20 mouse cellular contexts compared by ENCODE assay signal in genomic region chrX:108729564-108729963, GRCm38 (mm10).
DNase-seq lines count a peak whose midpoint lies in the region; ATAC-seq lines count a peak whose summit lies in the region.
"Had no signal": no experiment of that assay in that cellular context is flagged by ENCODE, and none has a peak within 500 bp of the region (broad histone marks: within the 10 kb centered on the region; RNA-seq: fewer than 3 reads in every experiment).

No protein-coding gene starts in this region.

- no peaks in the 10 kb centered on the region for H3K27me3 ChIP-seq in heart, embryonic 12.5 days (replicated peaks)
- H3K27me3 ChIP-seq: embryonic facial prominence, embryonic 13.5 days; forebrain, embryonic 13.5 days; heart, embryonic 13.5 days; hindbrain, embryonic 12.5 days; hindbrain, embryonic 15.5 days had no signal

- peak overlapping the region; percentile 16; the same call in 1 of the 2 replicates for H3K27ac ChIP-seq in heart, embryonic 12.5 days (ENCODE audit: poor library complexity, severe bottlenecking)
- H3K27ac ChIP-seq: embryonic facial prominence, embryonic 13.5 days; forebrain, embryonic 10.5 days; forebrain, embryonic 13.5 days; heart, embryonic 13.5 days; hindbrain, embryonic 12.5 days; hindbrain, embryonic 15.5 days had no signal

- no peak for DNase-seq in heart, postnatal 14 days
- peak; percentile 40 for DNase-seq in Muller cell, postnatal 12 days (ENCODE audit: inconsistent ontology term)
- DNase-seq in retina, embryonic 14.5 days (ENCODE audit: low spot score): peak; percentile 4
- no peak for DNase-seq in neural tube, embryonic 10.5 days (ENCODE audit: extremely low spot score, low spot score)
- no peak for DNase-seq in heart, adult 9 months (ENCODE audit: low spot score in 2 of 2)
- DNase-seq: adrenal gland, postnatal 10 days; adrenal gland, postnatal 36 days; B cell, adult 2 months; gastrocnemius, postnatal 10 days; gastrocnemius, postnatal 36 days had no signal

- H3K4me3 ChIP-seq in heart, embryonic 12.5 days: no peak overlapping the region
- H3K4me3 ChIP-seq: embryonic facial prominence, embryonic 13.5 days; forebrain, embryonic 10.5 days; forebrain, embryonic 13.5 days; heart, embryonic 13.5 days; hindbrain, embryonic 12.5 days; hindbrain, embryonic 15.5 days had no signal

- WGBS in heart, embryonic 12.5 days: 57% methylated on average over 1 of the region's 1 CpGs

- no peak for ATAC-seq in heart, embryonic 12.5 days (ENCODE audit: insufficient number of reproducible peaks, low FRiP score)
- ATAC-seq: CD4-positive, CD25-positive, alpha-beta regulatory T cell, adult 4 months; forebrain, embryonic 16.5 days; intestine, postnatal 0 days had no signal

- 0 out of 2 replicates have a peak, but pooled peaks cover 4% of the 10 kb centered on the region for H3K4me1 ChIP-seq in heart, embryonic 12.5 days (replicated peaks)
- H3K4me1 ChIP-seq: embryonic facial prominence, embryonic 13.5 days; hindbrain, embryonic 12.5 days; hindbrain, embryonic 15.5 days had no signal

- no peak overlapping the region for H3K9ac ChIP-seq in heart, embryonic 12.5 days
- H3K9ac ChIP-seq: embryonic facial prominence, embryonic 13.5 days; forebrain, embryonic 13.5 days; heart, embryonic 13.5 days; hindbrain, embryonic 12.5 days; hindbrain, embryonic 15.5 days had no signal

- no peaks in the 10 kb centered on the region for H3K36me3 ChIP-seq in heart, embryonic 12.5 days
- H3K36me3 ChIP-seq: embryonic facial prominence, embryonic 13.5 days; forebrain, embryonic 10.5 days; heart, embryonic 13.5 days; hindbrain, embryonic 12.5 days; hindbrain, embryonic 15.5 days had no signal

- no peak overlapping the region for H3K4me2 ChIP-seq in heart, embryonic 12.5 days
- H3K4me2 ChIP-seq: embryonic facial prominence, embryonic 13.5 days; forebrain, embryonic 13.5 days; heart, embryonic 13.5 days; hindbrain, embryonic 12.5 days; hindbrain, embryonic 15.5 days had no signal

- H3K9me3 ChIP-seq in heart, embryonic 12.5 days (replicated peaks): no peaks in the 10 kb centered on the region
- H3K9me3 ChIP-seq: embryonic facial prominence, embryonic 13.5 days; forebrain, embryonic 10.5 days; forebrain, embryonic 13.5 days; heart, embryonic 13.5 days; hindbrain, embryonic 12.5 days; hindbrain, embryonic 15.5 days had no signal

- intact Hi-C loops in heart, postnatal 14 days (cut with DNase I): no loop called here

Comparison
In these comparisons a context has a peak if more than half of its experiments do, and no peak if none do; other contexts are left out.
1. DNase-seq: peak in Muller cell, postnatal 12 days (single experiment) and retina, embryonic 14.5 days (single experiment); none in heart, postnatal 14 days (0 of 2), neural tube, embryonic 10.5 days (single experiment) and heart, adult 9 months (0 of 2).